Mouse (Mus musculus) bone marrow, adult 2 months (tissue): ENCODE results near the gene Vav3.

Experiments used
- CTCF ChIP-seq: fragments of 200-500 bp; IDR thresholded peaks from 2 replicates; pipeline ENCODE4 v1.5.1; 2011; ENCODE audit warnings: low read length, control low read depth; ENCODE audit not compliant: control insufficient read depth, insufficient read depth
- POLR2A ChIP-seq: fragments of 200-500 bp; IDR thresholded peaks from 2 replicates; pipeline ENCODE4 v1.6.1; 2011; ENCODE audit warnings: low read depth, mild to moderate bottlenecking, control low read depth, low read length, borderline replicate concordance; ENCODE audit not compliant: control insufficient read depth

- TF ChIP-seq CTCF, result no peak
- TF ChIP-seq POLR2A, result no peak
Measured at GRCm38 (mm10) chr3:109721753-109722152, 381.3 kb downstream of the Vav3 start.
